Mouse (Mus musculus) kidney, postnatal 14 days (tissue): ENCODE measurements at regions not wholly inside any gene's neighbourhood (a gene's known extent, or its start where the extent isn't known, plus 50 kb on each side); places are given as distances from the start of the nearest gene placed in this dataset.
A peak's percentile ranks its signal among the peaks of the same experiment; 100 is the strongest.

Experiments used
- DNase-seq: peaks from one replicate; pipeline ENCODE4 v3.0.0; 2022; ENCODE audit warnings: mixed read lengths

- peak; percentile 20 for DNase-seq
Measured at GRCm38 (mm10) chr1:34642304-34642893, 62.9 kb downstream of the Amer3 start.

GRCm38 (mm10) chr1:34653963-34654644 is 74.6 kb downstream of the Amer3 start:
- no peak for DNase-seq

DNA sequence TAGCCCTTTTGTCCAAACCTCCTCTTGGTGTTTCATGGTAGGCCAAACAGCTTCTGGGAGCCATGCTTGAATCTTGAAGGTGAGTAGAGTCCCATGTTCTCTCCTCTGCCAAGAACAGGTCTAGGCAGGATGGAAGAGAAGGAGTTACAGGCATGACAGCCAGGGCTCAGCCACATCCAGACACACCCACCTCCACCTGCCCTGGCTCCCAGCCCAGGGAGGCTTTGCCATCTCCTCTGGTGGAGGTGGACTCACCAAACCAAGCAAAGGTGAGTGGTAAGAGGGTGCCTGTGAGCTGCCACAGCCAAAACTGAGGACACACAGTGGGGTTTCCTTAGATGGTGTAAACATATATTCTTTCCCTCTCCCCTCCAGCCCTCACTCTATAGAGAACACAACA is 78.0 kb downstream of the Amer3 start:
- DNase-seq, result no peak

GRCm38 (mm10) chr1:34663875-34664547 is 84.6 kb downstream of the Amer3 start:
- DNase-seq, result no peak

DNA sequence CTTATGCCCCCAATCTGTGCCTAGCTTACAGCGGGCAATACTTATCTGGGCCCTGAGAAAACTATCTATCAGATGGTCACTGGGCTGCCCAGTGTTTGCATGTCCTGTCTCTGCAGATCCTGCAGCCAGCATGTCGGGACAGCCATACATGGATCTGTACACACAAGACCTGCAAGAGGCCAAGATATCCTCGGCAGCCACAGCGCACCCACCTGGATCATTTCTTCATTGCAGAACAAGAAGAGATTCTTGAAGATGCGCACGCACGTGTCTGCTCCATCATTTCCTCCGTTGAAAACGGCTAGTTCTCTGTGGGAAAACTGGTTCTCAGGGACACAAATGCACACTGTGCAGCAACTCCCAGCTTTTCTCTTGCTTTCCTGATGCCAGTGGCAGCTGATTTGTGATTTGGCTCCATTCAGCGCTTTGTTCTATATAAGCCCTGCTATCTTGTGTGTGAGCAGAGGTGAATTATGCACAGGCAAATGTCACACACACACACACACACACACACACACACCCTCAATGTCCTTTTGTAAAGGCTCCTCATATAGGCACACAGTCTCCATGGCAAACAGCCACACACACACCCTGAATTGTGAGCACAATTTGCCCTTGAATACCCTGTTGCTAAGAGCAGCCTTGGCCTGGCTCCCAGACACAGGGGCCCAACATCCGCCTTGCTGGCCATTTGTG is 85.5 kb downstream of the Amer3 start:
- no peak for DNase-seq

DNA sequence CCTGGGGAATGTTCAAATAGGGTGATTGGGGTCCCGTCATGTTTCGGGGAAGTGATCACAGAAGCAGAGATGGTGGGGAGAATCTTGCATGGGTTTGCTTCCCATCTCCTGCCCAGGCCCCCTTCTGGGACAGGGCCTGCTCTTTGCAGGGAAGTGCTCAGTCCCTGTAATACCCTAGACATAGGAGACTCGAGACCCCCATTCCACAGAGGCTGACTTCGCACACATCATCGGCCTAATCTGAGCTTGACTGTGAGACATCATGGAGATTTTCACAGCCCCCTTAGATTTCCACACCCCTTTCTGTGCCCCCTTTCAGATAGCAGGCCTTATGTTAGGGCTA is 86.0 kb downstream of the Amer3 start:
- DNase-seq, result no peak

DNA sequence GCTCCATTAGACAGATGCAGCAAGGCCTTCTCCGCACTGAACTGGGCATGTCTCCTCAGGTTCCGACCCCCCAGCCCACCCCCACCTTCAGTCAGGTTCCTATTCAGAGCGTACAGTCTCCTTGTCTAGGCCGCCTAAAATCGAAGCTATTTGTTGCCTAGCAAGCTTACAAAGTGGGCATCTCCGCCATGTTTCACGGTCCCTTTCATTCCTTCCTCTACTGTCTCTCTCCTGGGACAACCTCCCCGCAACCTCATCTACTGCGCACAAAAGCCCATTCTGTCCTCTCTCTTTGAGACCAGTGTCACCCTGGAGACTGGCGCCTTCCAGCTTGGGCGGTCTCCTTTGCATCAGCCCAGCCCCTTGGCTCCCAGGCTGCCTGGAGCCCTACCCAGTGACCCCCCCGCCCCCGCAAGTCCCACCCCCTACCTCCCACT is 86.8 kb downstream of the Amer3 start:
- DNase-seq, result no peak

- DNase-seq, result no peak
Measured at GRCm38 (mm10) chr1:34677105-34677741, 97.8 kb downstream of the Amer3 start.

GRCm38 (mm10) chr1:34677832-34678733 is 98.6 kb downstream of the Amer3 start:
- DNase-seq, result peak; percentile 66

GRCm38 (mm10) chr1:34678734-34679068 is 99.2 kb downstream of the Amer3 start:
- peak; percentile 7 for DNase-seq

DNA sequence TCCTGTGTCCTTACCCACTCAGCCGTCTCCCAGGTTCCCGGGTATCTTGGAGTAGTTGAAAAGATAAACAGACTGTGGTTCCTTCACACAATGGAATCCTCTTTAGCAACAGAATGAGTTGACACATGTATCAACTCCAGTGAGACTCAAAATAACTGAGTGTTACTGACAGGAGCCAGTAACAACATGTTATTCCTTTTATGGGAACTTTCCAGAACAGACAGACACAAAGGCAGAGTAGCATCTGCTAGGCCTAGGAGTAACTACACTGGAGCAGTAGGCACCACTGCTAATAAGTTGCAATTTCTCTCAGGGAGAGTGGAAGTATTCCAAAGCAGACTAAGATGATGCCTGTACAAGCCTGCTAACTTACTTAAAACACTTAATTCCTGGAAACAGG is 107.1 kb downstream of the Amer3 start:
- no peak for DNase-seq

- DNase-seq, result no peak
Measured at GRCm38 (mm10) chr1:34696533-34696932, 117.1 kb downstream of the Amer3 start.

DNA sequence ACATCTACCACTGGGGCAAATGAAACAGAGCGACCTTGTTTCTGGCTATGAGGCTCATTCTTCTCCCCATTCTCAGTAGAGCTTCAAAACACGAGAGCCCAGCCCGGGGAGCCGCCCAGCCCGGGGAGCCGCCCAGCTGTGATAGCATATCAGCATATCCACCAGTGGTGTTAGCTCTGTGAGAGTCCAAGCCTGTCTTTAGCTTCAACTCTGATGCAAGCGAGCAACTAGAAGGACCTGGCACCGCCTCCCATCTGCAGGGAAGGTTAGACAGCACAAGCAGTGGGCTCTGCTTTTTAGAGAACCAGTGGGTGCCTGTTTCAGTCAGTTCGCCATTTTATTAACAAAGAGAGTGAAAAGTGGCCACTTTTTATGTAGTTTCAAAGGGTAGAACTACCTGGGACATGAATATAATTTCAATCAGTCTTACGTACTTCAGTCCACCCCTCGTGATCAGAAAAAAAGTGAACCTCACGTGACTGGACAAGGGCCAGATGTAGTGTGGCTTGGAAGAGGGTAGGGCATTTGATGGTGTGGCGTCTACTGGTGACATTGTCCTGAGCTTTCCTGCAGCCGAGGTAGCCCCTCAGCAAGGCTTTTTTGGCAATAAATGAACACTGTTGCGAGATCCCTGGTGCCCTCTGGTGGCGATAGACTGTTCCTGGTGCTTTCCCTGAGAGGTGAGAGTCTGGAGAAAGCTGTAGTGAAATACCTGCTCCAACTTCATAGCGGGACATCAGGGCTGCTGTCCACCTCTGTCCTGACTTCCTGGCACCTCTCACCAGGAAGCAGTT is 121.0 kb downstream of the Amer3 start:
- peak; percentile 39 for DNase-seq

DNA sequence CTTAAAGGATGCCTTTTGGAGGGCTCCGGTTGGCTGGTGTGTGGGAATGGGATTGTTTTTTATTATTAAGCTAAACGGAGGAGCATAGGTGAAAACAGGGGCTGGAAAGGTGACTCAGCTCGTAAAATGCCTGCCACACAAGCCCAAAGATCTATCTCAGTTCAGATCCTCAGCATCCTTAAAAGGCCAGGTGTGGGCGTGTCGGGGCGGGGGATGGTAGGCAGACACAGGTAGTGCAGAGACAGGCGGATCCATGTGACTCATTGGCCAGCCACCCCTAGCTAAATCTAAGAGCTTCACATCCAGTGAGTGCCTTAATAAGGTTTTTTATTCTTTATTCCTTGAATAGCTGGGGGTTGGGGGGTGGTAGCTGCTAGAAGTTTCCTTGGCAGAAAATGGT is 122.0 kb downstream of the Amer3 start:
- no peak for DNase-seq

GRCm38 (mm10) chr1:34709089-34709488 is 129.6 kb downstream of the Amer3 start:
- no peak for DNase-seq

DNA sequence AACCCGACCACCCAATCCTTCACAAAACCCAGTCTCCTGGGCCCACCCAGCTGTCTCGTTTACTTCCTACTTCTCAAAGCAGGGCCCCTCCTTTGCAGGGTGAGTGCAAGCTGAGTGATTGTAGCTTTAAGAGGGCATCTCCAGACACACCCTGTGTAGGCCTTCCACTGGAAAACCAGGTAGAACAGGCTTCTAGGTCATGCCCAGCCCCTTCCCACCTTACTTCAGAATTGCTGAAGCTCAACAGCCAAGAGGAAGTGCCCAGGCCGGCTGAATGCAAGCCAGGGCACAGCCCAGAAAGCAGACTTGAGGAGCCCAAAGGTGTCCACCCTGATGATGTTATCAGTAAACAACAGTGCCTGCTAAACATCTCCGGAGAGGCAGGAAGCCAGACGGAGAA is 120.2 kb downstream of the Fam168b start:
- no peak for DNase-seq

- no peak for DNase-seq
Measured at GRCm38 (mm10) chr1:34732156-34732555, 110.7 kb downstream of the Fam168b start.

GRCm38 (mm10) chr1:34733026-34733913 is 109.6 kb downstream of the Fam168b start:
- no peak for DNase-seq

GRCm38 (mm10) chr1:34738386-34739067 is 104.3 kb downstream of the Fam168b start:
- peak; percentile 66 for DNase-seq

- no peak for DNase-seq
Measured at GRCm38 (mm10) chr1:34739621-34740020, 103.2 kb downstream of the Fam168b start.
